Comparison of ENCODE assay signal across 8 mouse cellular contexts in genomic region chr15:84719791-84720190, GRCm38 (mm10). TPM values are rescaled to one million over a fixed set of nuclear protein-coding genes. Genes with fewer than 3 reads are reported as not detected.
DNase-seq lines count a peak whose midpoint lies in the region; ATAC-seq lines count a peak whose summit lies in the region.

Gene Arhgap8, plus strand, starts transcription at chr15:84720052.

- H3K9me3 ChIP-seq in forebrain, embryonic 10.5 days, result no peaks in the 10 kb centered on the region
- no peaks in the 10 kb centered on the region for H3K9me3 ChIP-seq in hindbrain, embryonic 16.5 days (ENCODE audit: control insufficient read depth, low read length)
- H3K9me3 ChIP-seq in liver, embryonic 12.5 days (replicated peaks), result no peaks in the 10 kb centered on the region

- H3K27ac ChIP-seq in forebrain, embryonic 10.5 days, result peak within 1 kb of the TSS; percentile 56
- no peak within 1 kb of the TSS for H3K27ac ChIP-seq in hindbrain, embryonic 16.5 days (ENCODE audit: low read depth, low read length)
- no peak within 1 kb of the TSS for H3K27ac ChIP-seq in liver, embryonic 12.5 days

- peak within 1 kb of the TSS; percentile 46 for H3K4me3 ChIP-seq in forebrain, embryonic 10.5 days
- H3K4me3 ChIP-seq in hindbrain, embryonic 16.5 days (ENCODE audit: low read length), result peak within 1 kb of the TSS; percentile 20
- peak within 1 kb of the TSS; percentile 43 for H3K4me3 ChIP-seq in liver, embryonic 12.5 days

- peaks cover 25% of the 10 kb centered on the region for H3K4me1 ChIP-seq in forebrain, embryonic 10.5 days
- H3K4me1 ChIP-seq in hindbrain, embryonic 16.5 days (ENCODE audit: control insufficient read depth, insufficient read depth, low read depth, low read length), result peaks cover 13% of the 10 kb centered on the region
- H3K4me1 ChIP-seq in liver, embryonic 12.5 days, result peaks cover 15% of the 10 kb centered on the region; the same call in 1 of the 2 replicates

- ATAC-seq in hindbrain, embryonic 16.5 days, result no peak
- ATAC-seq in liver, embryonic 12.5 days, result peak; percentile 53

- H3K4me2 ChIP-seq in hindbrain, embryonic 16.5 days (ENCODE audit: low read length), result peak within 1 kb of the TSS; percentile 40
- H3K4me2 ChIP-seq in liver, embryonic 12.5 days, result peak within 1 kb of the TSS; percentile 66

- H3K9ac ChIP-seq in hindbrain, embryonic 16.5 days (ENCODE audit: low read depth, low read length), result no peak within 1 kb of the TSS
- H3K9ac ChIP-seq in liver, embryonic 12.5 days, result no peak within 1 kb of the TSS

- DNase-seq in embryo, embryonic 10 days (ENCODE audit: low spot score), result peak; percentile 69
- DNase-seq in embryo, embryonic 10.5 days (ENCODE audit: low spot score), result no peak
- DNase-seq in forebrain, embryonic 10.5 days (ENCODE audit: extremely low spot score, low spot score), result peak; percentile 24
- DNase-seq in ovary, postnatal 14 days (ENCODE audit: low spot score), result peak; percentile 39
- DNase-seq in cerebellum, adult 18-20 months, result no peak
- no peak for DNase-seq in layer of hippocampus, postnatal 14 days (ENCODE audit: low spot score in 2 of 2)

- no peaks in the 10 kb centered on the region for H3K36me3 ChIP-seq in forebrain, embryonic 10.5 days (replicated peaks)
- no peaks in the 10 kb centered on the region for H3K36me3 ChIP-seq in hindbrain, embryonic 16.5 days (ENCODE audit: control insufficient read depth, insufficient read depth, low read length)
- no peaks in the 10 kb centered on the region for H3K36me3 ChIP-seq in liver, embryonic 12.5 days

- under 1% methylated on average over 24 of the region's 24 CpGs for WGBS in forebrain, embryonic 10.5 days
- WGBS in hindbrain, embryonic 16.5 days, result 7% methylated on average over 24 of the region's 24 CpGs
- 5% methylated on average over 24 of the region's 24 CpGs for WGBS in liver, embryonic 12.5 days (ENCODE audit: insufficient replicate concordance)

- peaks cover 64% of the 10 kb centered on the region for H3K27me3 ChIP-seq in forebrain, embryonic 10.5 days (ENCODE audit: poor library complexity, severe bottlenecking)
- peaks cover 13% of the 10 kb centered on the region for H3K27me3 ChIP-seq in hindbrain, embryonic 16.5 days (replicated peaks; ENCODE audit: control insufficient read depth, insufficient read depth, low read length)
- H3K27me3 ChIP-seq in liver, embryonic 12.5 days (replicated peaks), result peaks cover 52% of the 10 kb centered on the region

RNA-seq across cellular contexts. Expression of gene Arhgap8, which starts in this region (rescaled TPM):
- polyA plus RNA-seq in forebrain, embryonic 10.5 days (2016; fragmentation: Nextera tagmentation; extraction: Ambion mirVana), result 2.1 and 2.2 TPM in 2 replicates
- 0.61 and 0.96 TPM in 2 replicates for polyA plus RNA-seq in hindbrain, embryonic 16.5 days (2015; fragmentation: Nextera tagmentation; extraction: Ambion mirVana)
- 0.88 and 0.91 TPM in 2 replicates for polyA plus RNA-seq in liver, embryonic 12.5 days (2016; fragmentation: Nextera tagmentation; extraction: Ambion mirVana)
- total RNA-seq in layer of hippocampus, postnatal 14 days (2021), result not detected

Comparison
In these comparisons a context has a peak if more than half of its experiments do, and no peak if none do; other contexts are left out.
1. DNase-seq: peak in embryo, embryonic 10 days (single experiment), forebrain, embryonic 10.5 days (single experiment) and ovary, postnatal 14 days (single experiment); none in embryo, embryonic 10.5 days (single experiment), cerebellum, adult 18-20 months (0 of 2) and layer of hippocampus, postnatal 14 days (0 of 2).
2. Peak in ATAC-seq, H3K4me3 ChIP-seq and H3K4me2 ChIP-seq in liver, embryonic 12.5 days; RNA of the gene not detected or under 1 TPM.
3. Peak in every context shown above with its lines, with median percentiles within 50 percentile points of each other: H3K4me3 ChIP-seq.